Mouse (Mus musculus) heart, embryonic 14.5 days (tissue): ENCODE results near the gene Chic2. TPM values are rescaled to one million over a fixed set of nuclear protein-coding genes. Genes with fewer than 3 reads are reported as not detected.

Experiments used
- ATAC-seq: fragments of 200-750 bp; cut with Nextera tagmentation; 2 replicates; pipeline ENCODE4 v1.8.0; 2017; ENCODE audit warnings: low read depth, moderate TSS enrichment; ENCODE audit not compliant: insufficient number of reproducible peaks, insufficient read depth, low FRiP score
- H3K27ac ChIP-seq, 2 experiments: fragments of 200-500 bp in 1 of 2; fragments of 300-500 bp in 1 of 2; sonication (generic) in 1 of 2; replicated peaks in 1 of 2; 2 replicates each; pipeline ENCODE4 v1.5.1; 2012 to 2014; ENCODE audit warnings: low read depth in 2 of 2, low read length in 2 of 2, control low read depth in 1 of 2, mild to moderate bottlenecking in 1 of 2, mixed read lengths in 1 of 2; ENCODE audit not compliant: control insufficient read depth in 1 of 2, insufficient read depth in 1 of 2
- H3K27me3 ChIP-seq: fragments of 300-500 bp; sonication (generic); 2 replicates; pipeline ENCODE4 v1.6.1; 2014; ENCODE audit warnings: mild to moderate bottlenecking, low read length, control low read depth; ENCODE audit not compliant: control insufficient read depth, insufficient read depth
- H3K36me3 ChIP-seq: fragments of 300-500 bp; sonication (generic); 2 replicates; pipeline ENCODE4 v1.6.1; 2014; ENCODE audit warnings: mild to moderate bottlenecking, control low read depth, low read length, mixed read lengths; ENCODE audit not compliant: control insufficient read depth, insufficient read depth
- H3K4me1 ChIP-seq, 2 experiments: fragments of 200-500 bp in 1 of 2; fragments of 300-500 bp in 1 of 2; sonication (generic) in 1 of 2; 2 replicates each; pipeline ENCODE4 v1.6.1; 2012 to 2014; ENCODE audit warnings: low read length in 2 of 2, control low read depth in 1 of 2, mixed read lengths in 1 of 2; ENCODE audit not compliant: control insufficient read depth in 2 of 2, insufficient read depth in 2 of 2
- H3K4me2 ChIP-seq: fragments of 300-500 bp; sonication (generic); 2 replicates; pipeline ENCODE4 v1.6.1; 2014; ENCODE audit warnings: mild to moderate bottlenecking, low read length
- H3K4me3 ChIP-seq, 2 experiments: fragments of 200-500 bp in 1 of 2; fragments of 300-500 bp in 1 of 2; sonication (generic) in 1 of 2; 2 replicates each; pipeline ENCODE4 v1.5.1; 2012 to 2014; ENCODE audit warnings: low read length in 2 of 2, mild to moderate bottlenecking in 2 of 2, control low read depth in 1 of 2, low read depth in 1 of 2, moderate library complexity in 1 of 2; ENCODE audit not compliant: control insufficient read depth in 1 of 2, insufficient read depth in 1 of 2
- H3K9ac ChIP-seq: fragments of 300-500 bp; sonication (generic); 2 replicates; pipeline ENCODE4 v1.6.1; 2014; ENCODE audit warnings: mild to moderate bottlenecking, low read length
- H3K9me3 ChIP-seq: fragments of 300-500 bp; sonication (generic); 2 replicates; pipeline ENCODE4 v1.6.1; 2016; ENCODE audit warnings: low read length, control low read depth; ENCODE audit not compliant: control insufficient read depth
- WGBS: fragments of 180-500 bp; shearing (Covaris S2); extraction: QIAGEN DNeasy Blood & Tissue Kit; methylation state at CpG from one replicate; pipeline ENCODE4 v1.1.7; 2014; 5-methylcytosine and 5-hydroxymethylcytosine counted together
- polyA plus RNA-seq: library from polyadenylated mRNA; unstranded; fragments of >200 nt; fragmentation: Nextera tagmentation; extraction: Ambion mirVana; gene quantifications from 2 replicates; pipeline ENCODE4 v1.2.1, GENCODE M21; 2014

Chic2 gene
- 38.1 and 40.0 TPM in 2 replicates for polyA plus RNA-seq

DNA sequence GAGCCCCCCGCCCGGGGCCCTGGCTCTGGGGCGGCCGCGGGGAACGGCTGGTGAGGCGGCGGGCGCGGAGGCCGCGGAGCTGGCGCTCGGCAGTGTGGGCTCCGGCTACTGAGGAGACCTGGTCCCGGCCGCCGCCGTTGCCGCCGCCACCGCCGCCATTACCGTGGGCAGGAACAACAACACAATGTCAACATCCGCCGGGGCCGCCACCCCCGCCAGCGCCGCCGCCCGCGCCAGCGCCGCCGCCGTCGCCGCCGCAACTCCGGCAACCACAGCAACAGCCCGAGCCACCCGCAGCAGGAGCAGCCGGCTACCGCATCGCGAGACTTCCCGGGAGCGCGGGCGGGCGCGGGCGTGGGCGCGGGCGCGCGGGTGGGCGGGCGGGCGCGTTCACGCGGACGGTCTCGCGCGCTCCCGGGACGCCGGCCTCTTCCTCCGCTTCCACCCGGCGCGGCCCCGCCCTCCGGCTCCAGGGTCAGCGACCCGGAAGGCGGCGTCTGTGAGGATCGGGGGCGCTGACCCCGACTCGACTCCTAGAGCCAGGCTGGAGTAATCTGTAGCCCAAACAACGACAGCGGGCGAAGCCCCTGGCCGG is at the start of gene Chic2:
Chic2 (minus strand) TSS at position 465 of the 595 bp plus-strand sequence.
- peak within 1 kb of the TSS; percentile 76 to 84 for H3K27ac ChIP-seq
- H3K9me3 ChIP-seq = no peaks in the 10 kb centered on the region
- peak; percentile 82 for ATAC-seq
- no peaks in the 10 kb centered on the region for H3K27me3 ChIP-seq
- H3K4me2 ChIP-seq = peak within 1 kb of the TSS; percentile 81
- 0 out of 2 replicates have a peak, but pooled peaks cover 2% of the 10 kb centered on the region for H3K36me3 ChIP-seq
- H3K4me3 ChIP-seq = peak within 1 kb of the TSS; percentile 96 to 99
- peaks cover 4 to 12% of the 10 kb centered on the region in 2 experiments; a peak in 3 of 4 replicates for H3K4me1 ChIP-seq
- WGBS = 0% methylated on average over 39 of the region's 90 CpGs
- H3K9ac ChIP-seq = peak within 1 kb of the TSS; percentile 99

DNA sequence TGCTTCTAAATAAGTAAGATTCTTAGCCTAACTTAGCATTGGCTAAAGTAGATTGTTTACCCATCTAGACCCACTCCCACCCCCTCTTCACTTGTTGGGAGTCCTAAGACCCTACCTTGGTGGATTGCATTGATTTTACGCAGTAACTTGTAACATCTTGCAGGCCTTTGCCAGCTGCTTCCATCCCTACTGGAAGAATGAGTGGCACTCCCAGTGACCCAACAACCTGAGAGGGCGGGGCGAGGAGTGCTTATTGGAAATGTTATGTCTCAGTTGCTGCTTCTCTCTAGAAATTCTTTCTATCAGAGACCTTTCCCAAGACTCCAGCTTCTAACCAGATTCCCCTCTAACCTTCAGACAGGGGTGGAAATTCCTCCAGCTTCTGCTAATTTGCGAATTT is 41.3 kb upstream of the Chic2 start:
- Histone ChIP-seq H3K27ac (no peak overlapping the region), H3K27me3 (peaks cover 76% of the 10 kb centered on the region), H3K4me3 (no peak overlapping the region), H3K9ac (no peak overlapping the region), H3K36me3 (no peaks in the 10 kb centered on the region), H3K4me1 (peaks cover 3% of the 10 kb centered on the region in 2 experiments; a peak in 1 of 4 replicates), H3K4me2 (no peak overlapping the region), H3K9me3 (no peaks in the 10 kb centered on the region)
- ATAC-seq = no peak
- 18% methylated on average over 4 of the region's 4 CpGs for WGBS

DNA sequence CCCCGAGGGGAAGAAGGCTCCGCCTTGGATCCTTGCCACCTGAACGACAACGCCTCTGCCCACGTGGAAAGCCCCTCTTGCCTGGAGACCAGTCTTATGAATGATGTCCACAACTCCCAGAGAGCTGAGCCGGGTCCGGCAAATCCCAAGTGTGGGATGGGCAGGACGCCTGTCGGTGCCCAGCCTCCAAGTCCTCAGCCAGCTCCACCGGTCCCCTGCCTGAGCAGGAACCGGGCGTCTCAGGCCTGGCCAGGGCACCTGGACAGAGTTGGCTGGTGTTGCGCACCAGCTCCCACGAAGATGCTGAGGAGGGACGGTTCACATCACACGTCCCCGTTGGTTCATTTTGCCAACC is 40.9 kb upstream of the Chic2 start:
- no peak overlapping the region for H3K4me3 ChIP-seq
- peaks cover 3% of the 10 kb centered on the region in 2 experiments; a peak in 1 of 4 replicates for H3K4me1 ChIP-seq
- H3K36me3 ChIP-seq = no peaks in the 10 kb centered on the region
- no peak for ATAC-seq
- no peaks in the 10 kb centered on the region for H3K9me3 ChIP-seq
- H3K9ac ChIP-seq = no peak overlapping the region
- H3K27me3 ChIP-seq = peaks cover 80% of the 10 kb centered on the region
- no peak overlapping the region for H3K27ac ChIP-seq
- WGBS = 5% methylated on average over 17 of the region's 17 CpGs
- H3K4me2 ChIP-seq = no peak overlapping the region

DNA sequence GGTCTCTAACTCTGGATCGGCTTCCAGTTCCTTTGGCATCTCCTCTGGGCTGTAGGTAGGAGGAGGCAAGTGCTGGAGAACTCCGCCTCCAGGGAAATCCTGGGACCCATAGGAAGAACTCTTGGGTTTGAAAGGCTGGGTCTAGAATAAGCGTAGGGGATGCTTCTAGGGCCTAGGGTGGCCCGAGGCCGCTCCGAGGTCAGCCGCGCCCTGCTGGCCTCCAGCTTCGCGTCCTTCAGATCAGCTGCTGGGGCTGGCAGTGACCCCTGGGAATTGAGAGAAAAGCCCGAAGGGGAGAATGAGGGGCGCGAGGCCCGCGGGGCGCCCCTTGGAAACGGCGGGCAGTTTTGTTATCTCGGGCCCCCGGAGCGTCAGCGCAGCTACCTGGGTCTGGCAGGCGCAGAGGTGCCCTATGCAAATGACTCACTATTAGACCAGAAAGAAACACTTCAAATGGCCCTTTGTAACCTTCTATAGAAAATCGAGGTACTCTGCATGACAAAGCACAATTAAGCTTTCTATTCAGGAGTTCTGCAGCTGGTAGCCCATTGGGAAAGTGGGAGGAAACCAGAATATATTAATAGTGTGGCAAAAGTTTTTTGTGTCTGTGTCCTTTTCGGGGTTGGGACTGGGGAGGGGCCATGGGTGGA is 40.4 kb upstream of the Chic2 start:
- no peak overlapping the region for H3K4me2 ChIP-seq

DNA sequence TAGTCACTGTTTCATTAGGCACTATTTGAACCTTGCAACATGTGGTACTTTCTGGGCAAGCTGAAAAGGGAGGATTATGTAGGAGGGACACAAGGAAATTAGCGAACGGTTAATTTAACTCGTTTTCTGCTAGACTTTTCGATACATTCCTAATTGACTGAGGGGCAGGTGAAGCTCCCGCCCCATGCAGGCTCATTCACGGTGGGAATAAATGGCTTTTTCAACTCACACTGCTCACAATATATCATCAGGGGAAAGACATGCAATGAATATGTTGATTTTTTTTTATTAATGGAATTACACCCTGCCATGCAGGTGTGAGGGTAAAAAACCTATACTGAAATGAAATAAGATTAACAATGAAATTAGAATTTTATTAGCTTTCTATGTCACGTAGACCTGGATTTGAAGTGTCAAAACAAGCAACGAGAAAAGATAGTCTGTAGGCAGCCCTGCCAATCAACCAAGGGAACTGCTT is 39.9 kb upstream of the Chic2 start:
- Histone ChIP-seq H3K9me3 (no peaks in the 10 kb centered on the region), H3K4me3 (no peak overlapping the region), H3K9ac (no peak overlapping the region), H3K4me2 (0 out of 2 replicates have a peak overlapping the region, but pooled peaks have one; percentile 14), H3K27me3 (peaks cover 90% of the 10 kb centered on the region), H3K27ac (no peak overlapping the region), H3K36me3 (no peaks in the 10 kb centered on the region), H3K4me1 (peaks cover 3% of the 10 kb centered on the region in 2 experiments; a peak in 1 of 4 replicates)
- ATAC-seq = no peak
- 6% methylated on average over 8 of the region's 8 CpGs for WGBS

More for the DNA sequence above, 40.4 kb upstream of the Chic2 start:
- no peak overlapping the region for H3K27ac ChIP-seq
- 2% methylated on average over 25 of the region's 25 CpGs for WGBS
- no peak overlapping the region for H3K9ac ChIP-seq
- no peaks in the 10 kb centered on the region for H3K36me3 ChIP-seq
- H3K9me3 ChIP-seq = no peaks in the 10 kb centered on the region
- H3K4me1 ChIP-seq = peaks cover 3% of the 10 kb centered on the region in 2 experiments; a peak in 1 of 4 replicates
- ATAC-seq = no peak
- H3K27me3 ChIP-seq = peaks cover 85% of the 10 kb centered on the region
- H3K4me3 ChIP-seq = no peak overlapping the region

DNA sequence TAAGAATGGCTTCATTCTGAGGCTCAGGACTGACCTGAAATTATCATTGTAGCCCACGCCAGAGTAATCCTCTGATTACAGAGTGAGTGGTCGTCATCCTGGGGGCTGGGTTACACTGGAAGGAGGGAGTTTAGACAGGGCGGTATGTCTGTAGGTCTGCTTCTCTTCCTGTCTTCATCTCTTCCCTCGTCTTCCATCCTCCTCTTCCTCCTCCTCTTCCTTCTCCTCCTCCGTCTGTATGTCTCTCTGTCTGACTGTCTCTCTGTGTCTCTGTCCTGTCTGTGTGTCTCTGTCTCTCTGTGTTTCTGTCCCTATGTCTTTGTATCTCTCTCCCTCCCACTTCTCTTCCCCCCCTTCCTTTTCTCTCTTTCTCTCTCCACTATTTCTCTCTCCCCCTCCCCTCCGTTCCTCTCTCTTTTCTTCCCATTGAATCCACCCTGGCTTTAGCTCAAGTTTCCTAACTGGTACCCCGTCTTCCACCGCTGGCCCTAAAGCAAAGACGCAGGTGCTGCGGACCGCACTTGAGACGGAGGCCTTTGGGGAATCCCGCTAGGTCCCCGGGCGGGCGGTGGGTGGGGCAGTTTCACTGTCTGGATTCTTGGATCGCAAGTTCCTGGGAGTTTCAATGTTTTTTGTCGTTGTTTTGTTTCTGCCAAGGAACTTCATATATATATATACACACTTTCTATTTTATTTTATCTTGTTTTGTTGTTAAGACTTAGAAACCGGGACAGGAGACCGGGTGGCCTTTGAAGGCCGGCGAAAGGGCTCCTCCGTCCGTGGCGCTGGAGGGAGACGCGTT is 39.2 kb upstream of the Chic2 start:
- Histone ChIP-seq H3K9ac (no peak overlapping the region), H3K27ac (no peak overlapping the region), H3K27me3 (peaks cover 96% of the 10 kb centered on the region), H3K36me3 (no peaks in the 10 kb centered on the region), H3K4me1 (peaks cover 3% of the 10 kb centered on the region in 2 experiments; a peak in 1 of 4 replicates), H3K4me2 (peak overlapping the region; percentile 14; the same call in 1 of the 2 replicates), H3K9me3 (no peaks in the 10 kb centered on the region), H3K4me3 (peak overlapping the region in 1 of 2 experiments; percentile 7; a peak in 1 of 4 replicates)
- WGBS = 2% methylated on average over 27 of the region's 27 CpGs
- no peak for ATAC-seq

DNA sequence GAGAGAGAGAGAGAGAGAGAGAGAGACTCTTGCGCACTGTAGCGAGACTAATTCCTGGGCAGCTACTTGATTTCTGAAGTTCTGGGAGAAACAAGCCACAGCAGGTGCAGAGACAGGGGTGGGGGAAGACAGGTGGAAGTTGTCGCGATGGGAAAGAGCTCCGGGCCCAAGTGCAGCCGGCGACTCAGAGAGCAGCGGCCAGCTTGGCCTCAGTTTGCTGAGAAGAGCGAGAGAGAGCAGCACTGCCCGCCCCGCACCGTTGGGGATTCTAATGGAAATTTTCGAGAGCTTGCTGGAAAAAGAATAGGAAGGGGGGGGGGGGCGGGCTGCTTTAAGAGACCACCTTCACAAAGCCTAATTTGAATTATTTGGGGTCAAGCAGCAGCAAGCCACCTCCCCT is 38.5 kb upstream of the Chic2 start:
- no peak overlapping the region for H3K9ac ChIP-seq
- H3K9me3 ChIP-seq = no peaks in the 10 kb centered on the region
- no peaks in the 10 kb centered on the region for H3K36me3 ChIP-seq
- peaks cover 3% of the 10 kb centered on the region in 2 experiments; a peak in 1 of 4 replicates for H3K4me1 ChIP-seq
- H3K4me3 ChIP-seq = no peak overlapping the region
- WGBS = 3% methylated on average over 12 of the region's 14 CpGs
- H3K27ac ChIP-seq = no peak overlapping the region
- ATAC-seq = no peak
- peak overlapping the region; percentile 16; the same call in 1 of the 2 replicates for H3K4me2 ChIP-seq
- peaks cover 98% of the 10 kb centered on the region for H3K27me3 ChIP-seq
